Mouse (Mus musculus) layer of hippocampus, adult 9-10 months (tissue): ENCODE results near the gene Steap1.

ENCODE experiments used
- DNase-seq: peaks from one replicate; pipeline ENCODE4 v3.0.0; 2022; ENCODE audit warnings: low spot score

Steap1 gene

DNA sequence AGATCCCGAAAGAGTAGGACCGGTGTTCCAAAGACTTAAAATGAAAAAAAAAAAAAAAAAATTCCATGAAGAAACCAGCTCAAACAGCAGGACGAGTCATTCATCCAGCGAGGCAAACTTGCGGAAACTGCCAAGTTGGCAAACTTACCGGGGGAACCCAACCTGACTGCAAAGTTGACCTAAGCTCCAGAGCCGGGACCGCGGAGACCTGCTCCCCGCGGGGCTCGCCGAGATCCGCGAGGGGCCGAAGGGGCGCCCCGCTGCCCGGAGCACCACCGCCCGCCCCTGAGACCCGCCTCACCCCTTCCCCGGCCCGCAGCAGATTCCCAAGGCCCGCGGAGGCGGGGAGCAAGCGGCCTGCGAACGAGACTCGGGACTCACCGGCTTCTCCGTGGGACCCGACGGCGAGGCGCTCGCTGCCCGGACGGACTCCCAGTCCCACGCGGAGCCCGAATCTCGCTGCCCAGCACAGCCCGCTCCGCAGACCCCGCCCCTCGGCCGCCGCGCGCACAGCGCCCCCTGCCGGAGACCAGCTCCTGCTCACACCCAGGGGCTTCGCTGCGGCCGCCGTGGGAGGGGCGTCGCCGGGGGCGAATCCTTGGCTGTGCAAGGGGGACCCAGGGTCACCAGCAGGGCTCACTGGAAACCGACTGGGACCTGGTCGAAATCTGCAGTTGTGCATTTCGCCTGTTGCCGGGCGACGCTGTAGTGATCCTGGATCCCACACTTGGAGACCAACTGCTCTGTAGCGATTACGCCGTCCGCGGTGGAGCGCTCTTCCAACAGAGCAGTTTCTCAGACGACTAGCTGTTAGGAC, at the start of gene Steap1:
Gene Steap1, minus strand, starts transcription at position 461 of the 817 bp plus-strand sequence.
- peak; percentile 12 for DNase-seq

- no peak for DNase-seq
Observed at GRCm38 (mm10) chr5:5787106-5787505, 38.0 kb upstream of the Steap1 start.

DNA sequence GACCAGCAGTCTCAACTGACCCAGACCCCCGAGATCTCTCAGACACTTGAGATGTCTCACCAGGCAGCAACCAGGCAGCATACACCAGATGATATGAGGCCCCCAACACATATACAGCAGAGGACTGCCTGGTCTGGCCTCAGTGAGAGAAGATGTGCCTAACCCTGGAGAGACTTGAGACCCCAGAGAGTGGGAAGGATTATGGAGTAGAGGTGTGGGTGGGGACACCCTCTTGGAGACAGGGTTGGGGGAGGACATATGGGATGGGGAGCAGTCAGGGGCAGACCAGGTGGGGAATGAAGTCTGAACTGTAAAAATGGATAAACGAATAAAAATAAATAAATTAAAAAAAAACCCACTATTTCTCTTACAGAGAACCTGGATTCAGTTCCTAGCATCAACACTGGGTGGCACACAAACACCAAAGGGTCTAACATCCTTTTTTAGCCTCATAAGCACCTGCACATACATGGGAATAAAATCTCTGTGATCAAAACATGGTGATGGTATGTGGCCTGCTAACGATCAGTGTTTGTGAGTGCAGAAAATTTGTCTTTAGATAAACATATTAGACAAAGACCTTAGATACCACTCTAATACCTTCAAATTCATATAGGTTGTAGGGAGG, 7.4 kb upstream of the Steap1 start:
- no peak for DNase-seq

GRCm38 (mm10) chr5:5755039-5755438, 5.9 kb upstream of the Steap1 start:
- DNase-seq: peak; percentile 29

DNA sequence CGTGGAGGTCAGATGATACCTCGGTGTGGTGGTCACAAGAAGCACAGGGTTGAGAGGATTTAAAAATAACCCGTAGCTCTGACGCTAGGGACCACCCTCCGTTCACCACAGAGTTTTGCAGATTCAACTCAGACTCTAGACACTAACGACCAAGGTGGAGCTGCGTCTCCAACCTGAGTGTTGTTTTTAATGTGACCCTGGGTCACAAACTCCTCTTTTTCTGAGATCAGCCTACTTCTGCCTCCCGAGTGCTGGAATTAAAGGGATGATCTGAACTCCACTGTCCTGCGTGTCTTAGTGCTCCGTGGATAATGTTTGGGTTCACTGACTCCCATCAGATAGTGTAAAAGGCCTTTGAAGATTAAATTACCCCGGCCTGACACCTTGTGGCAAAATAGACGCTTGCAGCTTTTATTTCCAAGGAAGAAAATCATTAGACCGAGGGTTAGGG, 671 bp upstream of the Steap1 start:
- peak; percentile 29 for DNase-seq

- no peak for DNase-seq
Observed at GRCm38 (mm10) chr5:5734445-5734844, 14.7 kb downstream of the Steap1 start.

DNA sequence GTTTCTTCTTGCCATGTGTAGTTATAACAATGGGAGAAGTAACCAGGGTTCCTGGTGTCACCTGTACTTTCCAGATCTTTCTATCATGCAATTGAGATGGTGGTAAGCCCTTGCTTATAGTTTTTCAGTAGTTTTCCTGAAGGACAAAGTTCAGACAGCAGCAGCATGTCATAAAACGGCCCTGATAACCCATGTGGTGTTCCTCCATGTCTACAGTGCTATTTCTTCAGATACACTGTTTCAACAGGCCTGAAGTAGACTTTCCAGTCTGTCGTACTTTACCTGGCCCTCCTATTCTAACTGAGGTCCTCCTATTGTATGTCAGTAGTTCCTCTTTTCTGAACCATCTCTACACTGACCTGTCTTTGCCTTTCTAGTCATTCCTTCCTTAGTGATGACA, 16.3 kb downstream of the Steap1 start:
- DNase-seq: no peak

- DNase-seq: no peak
Observed at GRCm38 (mm10) chr5:5732208-5732607, 16.9 kb downstream of the Steap1 start.

DNA sequence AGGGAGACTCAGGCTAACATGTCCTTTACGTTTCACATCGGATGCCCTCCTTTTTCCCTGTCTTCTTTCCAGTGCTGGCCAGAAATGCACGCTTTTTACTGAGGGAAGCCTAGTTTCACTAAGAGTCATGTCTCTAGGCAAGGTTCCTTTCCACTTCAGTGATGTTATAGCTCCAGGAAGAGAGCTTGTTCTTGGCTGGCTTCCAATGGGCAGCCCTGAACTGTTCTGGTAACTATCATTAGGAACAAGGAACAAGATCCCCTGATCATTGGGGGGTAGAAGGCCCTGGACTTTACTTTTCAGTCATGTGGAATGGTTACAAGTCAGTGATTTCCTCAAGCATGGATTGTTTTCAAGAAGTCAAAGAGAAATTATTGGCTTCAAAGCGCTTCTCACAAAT, 19.2 kb downstream of the Steap1 start:
- DNase-seq: no peak

- DNase-seq: no peak
Observed at GRCm38 (mm10) chr5:5722217-5722616, 26.9 kb downstream of the Steap1 start.

DNA sequence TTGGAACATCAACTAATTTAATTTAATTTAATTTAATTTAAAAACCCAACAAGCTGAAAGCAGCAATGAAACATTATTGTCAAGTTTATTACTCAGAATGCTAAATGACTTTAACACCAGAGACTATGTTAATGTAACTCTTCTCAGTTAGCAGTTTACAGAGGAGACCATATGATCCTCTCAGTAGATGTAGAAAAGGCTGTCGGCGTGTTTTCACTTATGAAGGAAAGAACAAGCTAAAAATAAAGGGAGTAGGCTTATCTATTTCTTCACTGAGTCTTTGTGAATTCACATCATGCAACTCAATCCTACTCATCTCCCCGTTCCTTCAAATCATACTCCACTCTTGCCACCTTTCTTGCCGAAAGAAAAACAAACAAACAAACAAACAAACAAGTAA, 38.1 kb downstream of the Steap1 start:
- no peak for DNase-seq

DNA sequence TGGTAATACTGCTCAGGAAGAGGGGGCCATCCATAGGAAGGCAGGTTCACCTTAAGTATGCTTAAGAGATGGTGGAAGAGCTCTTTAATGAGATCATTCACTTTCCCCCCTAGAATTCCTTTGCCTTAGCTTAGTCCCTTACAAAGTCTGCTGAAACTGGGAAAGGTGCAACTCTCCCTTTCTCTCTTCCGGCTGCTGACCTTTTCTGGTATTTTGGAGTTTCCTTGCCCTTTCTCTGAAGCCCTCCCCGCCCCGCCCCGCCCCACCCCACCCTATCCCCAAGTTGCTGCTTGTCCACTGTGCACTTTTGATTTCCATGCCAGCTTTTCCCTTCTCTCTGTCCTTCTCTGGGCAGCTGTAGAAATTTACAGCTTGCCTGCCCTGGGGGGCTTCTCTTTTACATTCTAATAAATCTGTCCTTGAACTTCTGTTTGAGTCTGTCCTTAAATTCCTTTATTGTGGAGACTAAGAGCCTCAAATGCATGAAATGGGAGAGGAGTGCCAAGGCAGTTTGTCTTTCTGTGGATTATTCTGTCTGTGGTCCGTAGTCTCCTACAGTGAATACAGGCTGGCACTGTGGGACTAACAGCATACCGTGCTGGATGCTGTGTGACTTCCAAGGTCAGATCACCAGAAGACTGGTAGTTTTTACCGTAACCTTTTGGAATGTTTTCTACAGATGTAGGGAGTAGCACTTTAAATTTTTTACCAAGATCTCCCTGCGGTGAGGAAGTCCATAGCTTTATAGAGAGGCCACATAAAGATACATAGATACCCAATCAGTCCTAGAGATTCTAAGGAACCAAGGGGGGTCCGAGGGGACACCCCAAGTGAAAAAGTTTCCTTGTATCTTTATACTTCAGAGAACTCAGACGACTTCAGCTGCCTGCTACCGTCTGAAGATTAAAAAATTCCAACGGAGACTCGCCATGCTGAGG, 41.5 kb downstream of the Steap1 start:
- DNase-seq: no peak

GRCm38 (mm10) chr5:5705019-5705418, 44.1 kb downstream of the Steap1 start:
- DNase-seq: no peak

GRCm38 (mm10) chr5:5700386-5700785, 48.7 kb downstream of the Steap1 start:
- DNase-seq: no peak

DNA sequence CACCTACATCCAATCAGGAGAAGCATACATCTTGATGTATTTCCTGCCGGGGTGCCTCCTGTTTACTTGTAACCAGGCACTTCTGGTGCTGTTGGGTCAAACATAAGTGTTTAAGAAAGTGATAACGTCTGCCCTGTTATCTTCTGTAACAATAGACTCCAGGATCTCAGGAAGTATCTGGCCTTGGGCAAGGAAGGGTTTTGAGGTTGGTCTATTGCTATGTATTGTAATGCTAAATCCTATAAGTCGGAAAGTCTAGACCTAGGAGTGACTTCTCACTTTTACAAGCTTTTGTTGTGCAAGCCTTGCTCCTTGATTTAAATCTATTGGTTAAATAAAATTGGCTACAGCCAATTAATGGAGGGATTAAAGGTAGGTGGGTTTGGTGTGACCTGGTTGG, 50.3 kb downstream of the Steap1 start:
- DNase-seq: no peak

DNA sequence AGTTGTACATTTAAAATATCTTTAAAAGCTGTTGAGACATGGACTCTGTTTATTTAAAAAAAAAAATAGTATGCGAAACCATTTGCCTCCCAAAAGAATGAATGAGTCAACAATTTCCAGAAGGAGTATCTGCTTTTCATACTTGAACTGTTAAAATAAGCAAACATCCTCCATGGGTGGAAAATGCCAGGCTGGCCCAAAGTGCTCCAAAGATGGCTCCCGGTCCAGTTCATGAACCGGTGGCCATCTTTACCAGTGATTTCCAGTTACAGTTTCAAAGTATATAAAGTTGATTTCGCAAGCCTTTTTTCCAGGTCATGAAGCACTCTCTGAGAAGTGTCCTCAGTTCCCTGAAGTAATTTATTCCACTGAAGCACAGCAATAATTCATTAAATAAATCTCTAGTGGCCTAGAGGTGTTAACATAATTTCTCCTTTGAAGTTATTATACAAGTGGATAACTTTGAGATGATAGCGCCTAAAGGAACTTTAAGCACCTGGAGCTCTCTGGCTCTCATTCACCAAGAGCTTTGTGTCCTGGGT, 53.7 kb downstream of the Steap1 start:
- DNase-seq: no peak

DNA sequence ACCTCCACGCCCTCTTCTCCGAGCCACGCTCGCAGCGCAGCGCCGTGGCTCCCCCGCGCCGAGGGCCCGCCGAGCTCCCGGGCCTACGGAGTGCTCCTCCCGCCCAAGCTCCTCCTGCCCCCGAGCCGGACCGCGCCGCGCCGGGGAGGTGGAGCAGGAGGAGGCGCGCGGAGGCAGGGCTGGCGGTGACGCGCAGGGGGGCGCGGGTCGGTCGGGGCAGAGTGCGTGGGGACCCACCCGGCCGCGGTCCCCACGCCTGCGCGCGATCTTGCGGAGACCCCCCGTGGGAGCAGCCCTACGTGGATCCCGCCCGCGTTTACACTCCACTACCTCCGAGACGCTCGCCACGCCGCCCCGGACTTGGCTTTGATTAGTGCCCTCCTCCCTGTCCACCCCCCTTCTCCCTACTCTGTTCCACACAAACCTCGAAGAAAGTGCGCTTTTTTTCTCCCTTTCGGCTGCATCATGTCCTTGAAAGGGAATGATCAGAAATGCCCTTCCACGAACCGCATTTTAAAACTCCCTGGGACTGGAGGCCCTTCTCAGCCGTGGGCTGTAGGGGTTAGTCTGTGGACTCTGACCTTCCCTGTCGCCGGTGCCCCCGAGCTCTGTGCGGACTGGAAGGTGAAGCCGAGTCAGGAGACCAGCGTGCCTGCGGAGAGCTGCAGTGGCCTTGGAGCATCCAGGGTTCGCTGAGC, 55.0 kb downstream of the Steap1 start, which contains the start of gene Steap2:
Gene Steap2, minus strand, starts transcription at position 623 of the 698 bp plus-strand sequence.
- DNase-seq: no peak

DNA sequence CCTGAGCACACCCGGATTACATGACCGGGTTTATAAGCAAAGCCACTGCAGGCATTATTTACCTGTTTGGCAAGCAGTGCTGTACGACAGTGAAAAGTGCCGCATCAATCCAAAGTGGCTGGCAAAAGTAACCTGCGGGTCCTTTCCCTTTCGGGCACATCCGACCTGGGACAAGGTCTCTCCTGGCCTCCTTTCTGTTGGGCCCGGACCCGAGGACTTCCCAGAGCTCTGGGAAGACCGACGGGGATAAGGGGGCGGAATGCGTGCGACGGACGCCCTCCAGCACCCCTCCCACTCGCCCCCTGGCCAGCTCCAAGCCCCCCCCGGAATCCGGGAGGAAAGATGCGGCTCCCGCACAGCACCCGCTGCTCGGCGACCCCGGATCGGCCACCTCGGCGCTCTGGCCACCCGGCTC, 55.6 kb downstream of the Steap1 start:
- DNase-seq: no peak

GRCm38 (mm10) chr5:5692167-5692738, 56.9 kb downstream of the Steap1 start:
- DNase-seq: no peak

- DNase-seq: no peak
Observed at GRCm38 (mm10) chr5:5688945-5689540, 60.1 kb downstream of the Steap1 start.

- DNase-seq: no peak
Observed at GRCm38 (mm10) chr5:5688228-5688627, 60.9 kb downstream of the Steap1 start.
